Mouse (Mus musculus): ENCODE data around the gene Igfbp4. TPM values are rescaled to one million over a fixed set of nuclear protein-coding genes. Genes with fewer than 3 reads are reported as not detected.

The Igfbp4 gene
- polyA plus RNA-seq, 1 experiment from 2014 or later: 136 TPM

GRCm38 (mm10) chr11:99068455-99068854, 27.4 kb downstream of the Igfbp4 start:
- Histone ChIP-seq H3K27me3 (replicated peaks) (no peaks in the 10 kb centered on the region; the same call in 1 of the 2 replicates), H3K4me1 (peaks cover 4% of the 10 kb centered on the region; the same call in 1 of the 2 replicates), H3K9me3 (no peaks in the 10 kb centered on the region), H3K9ac (no peak overlapping the region), H3K4me2 (no peak overlapping the region), H3K4me3 (no peak overlapping the region), H3K36me3 (replicated peaks) (no peaks in the 10 kb centered on the region), H3K27ac (no peak overlapping the region)
- 81% methylated on average over 5 of the region's 5 CpGs for WGBS
- ATAC-seq (replicated peaks): no peak

GRCm38 (mm10) chr11:99071866-99072265, 30.8 kb downstream of the Igfbp4 start:
- 32% methylated on average over 6 of the region's 6 CpGs for WGBS
- no peak overlapping the region for H3K4me2 ChIP-seq
- no peak for ATAC-seq (replicated peaks)
- H3K9me3 ChIP-seq: no peaks in the 10 kb centered on the region
- no peak overlapping the region for H3K27ac ChIP-seq
- peaks cover 4% of the 10 kb centered on the region; the same call in 1 of the 2 replicates for H3K4me1 ChIP-seq
- H3K36me3 ChIP-seq (replicated peaks): no peaks in the 10 kb centered on the region
- H3K9ac ChIP-seq: no peak overlapping the region
- H3K27me3 ChIP-seq (replicated peaks): no peaks in the 10 kb centered on the region
- H3K4me3 ChIP-seq: no peak overlapping the region

- WGBS: 69% methylated on average over 5 of the region's 5 CpGs
- H3K4me2 ChIP-seq: no peak overlapping the region
- no peaks in the 10 kb centered on the region for H3K36me3 ChIP-seq (replicated peaks)
- peaks cover 4% of the 10 kb centered on the region; the same call in 1 of the 2 replicates for H3K4me1 ChIP-seq
- H3K9ac ChIP-seq: no peak overlapping the region
- no peaks in the 10 kb centered on the region for H3K27me3 ChIP-seq (replicated peaks)
- no peaks in the 10 kb centered on the region for H3K9me3 ChIP-seq
- no peak overlapping the region for H3K27ac ChIP-seq
- no peak overlapping the region for H3K4me3 ChIP-seq
- no peak for ATAC-seq (replicated peaks)
Measured at GRCm38 (mm10) chr11:99073781-99074180, 32.7 kb downstream of the Igfbp4 start.

GRCm38 (mm10) chr11:99076744-99077319, 35.8 kb downstream of the Igfbp4 start:
- H3K9ac ChIP-seq: no peak overlapping the region
- WGBS: 69% methylated on average over 5 of the region's 5 CpGs
- no peak overlapping the region for H3K4me3 ChIP-seq
- H3K4me1 ChIP-seq: peaks cover under 1% of the 10 kb centered on the region; the same call in 1 of the 2 replicates
- no peaks in the 10 kb centered on the region for H3K9me3 ChIP-seq
- H3K36me3 ChIP-seq (replicated peaks): no peaks in the 10 kb centered on the region
- no peak for ATAC-seq (replicated peaks)
- no peak overlapping the region for H3K4me2 ChIP-seq
- no peak overlapping the region for H3K27ac ChIP-seq
- no peaks in the 10 kb centered on the region for H3K27me3 ChIP-seq (replicated peaks)

DNA sequence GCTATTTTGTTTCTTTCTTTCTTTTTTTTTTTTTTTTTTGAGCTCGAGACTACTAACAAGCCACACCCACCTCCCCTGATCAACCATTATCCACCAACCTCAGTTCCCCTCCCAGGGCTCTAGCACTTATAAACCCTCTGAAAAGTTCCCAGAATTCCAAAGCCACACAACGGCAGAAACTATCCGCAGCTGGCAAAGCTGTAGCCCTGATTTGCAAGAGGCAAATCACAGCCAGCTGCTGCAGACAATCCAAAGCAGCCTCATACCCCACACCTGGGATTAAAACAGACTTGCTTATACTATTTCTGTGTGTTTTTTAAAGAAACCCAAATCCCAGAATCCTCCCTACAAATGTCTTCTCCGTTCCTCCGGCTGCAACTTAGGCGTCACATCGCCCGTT, 36.8 kb downstream of the Igfbp4 start:
- Histone ChIP-seq H3K9ac (no peak overlapping the region), H3K4me2 (no peak overlapping the region), H3K27ac (no peak overlapping the region), H3K27me3 (replicated peaks) (no peaks in the 10 kb centered on the region), H3K4me1 (no peaks in the 10 kb centered on the region), H3K36me3 (replicated peaks) (no peaks in the 10 kb centered on the region), H3K4me3 (no peak overlapping the region), H3K9me3 (no peaks in the 10 kb centered on the region)
- WGBS: 83% methylated on average over 8 of the region's 8 CpGs
- ATAC-seq (replicated peaks): no peak

GRCm38 (mm10) chr11:99080902-99081543, 40.0 kb downstream of the Igfbp4 start:
- H3K4me1 ChIP-seq: no peaks in the 10 kb centered on the region
- no peak for ATAC-seq (replicated peaks)
- no peak overlapping the region for H3K4me2 ChIP-seq
- H3K4me3 ChIP-seq: no peak overlapping the region
- no peaks in the 10 kb centered on the region for H3K27me3 ChIP-seq (replicated peaks)
- H3K9me3 ChIP-seq: no peaks in the 10 kb centered on the region
- H3K9ac ChIP-seq: no peak overlapping the region
- 86% methylated on average over 9 of the region's 9 CpGs for WGBS
- no peaks in the 10 kb centered on the region for H3K36me3 ChIP-seq (replicated peaks)
- no peak overlapping the region for H3K27ac ChIP-seq

DNA sequence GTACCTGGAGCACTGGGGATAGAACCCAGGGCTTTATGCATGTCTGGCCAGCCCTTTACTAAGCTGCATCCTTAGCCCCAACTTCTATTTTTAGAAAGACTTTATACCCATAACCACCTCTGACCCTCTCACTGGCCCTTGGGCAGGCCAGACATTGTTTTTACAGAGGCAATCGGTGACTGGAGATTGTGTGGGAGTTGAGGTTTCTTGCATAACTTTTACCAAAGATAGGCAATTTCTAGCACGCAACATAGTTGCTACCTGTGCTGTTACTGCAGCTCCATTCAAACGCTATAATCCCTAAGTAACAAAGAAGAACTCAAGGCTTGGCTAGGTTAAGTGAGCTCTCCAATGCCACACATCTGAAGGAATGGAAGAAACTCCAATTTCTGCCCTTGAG, 40.5 kb downstream of the Igfbp4 start:
- WGBS: 79% methylated on average over 3 of the region's 3 CpGs
- Histone ChIP-seq H3K9ac (no peak overlapping the region), H3K4me3 (no peak overlapping the region), H3K4me1 (no peaks in the 10 kb centered on the region), H3K4me2 (no peak overlapping the region), H3K36me3 (replicated peaks) (no peaks in the 10 kb centered on the region), H3K27ac (no peak overlapping the region), H3K27me3 (replicated peaks) (no peaks in the 10 kb centered on the region), H3K9me3 (no peaks in the 10 kb centered on the region)
- no peak for ATAC-seq (replicated peaks)

DNA sequence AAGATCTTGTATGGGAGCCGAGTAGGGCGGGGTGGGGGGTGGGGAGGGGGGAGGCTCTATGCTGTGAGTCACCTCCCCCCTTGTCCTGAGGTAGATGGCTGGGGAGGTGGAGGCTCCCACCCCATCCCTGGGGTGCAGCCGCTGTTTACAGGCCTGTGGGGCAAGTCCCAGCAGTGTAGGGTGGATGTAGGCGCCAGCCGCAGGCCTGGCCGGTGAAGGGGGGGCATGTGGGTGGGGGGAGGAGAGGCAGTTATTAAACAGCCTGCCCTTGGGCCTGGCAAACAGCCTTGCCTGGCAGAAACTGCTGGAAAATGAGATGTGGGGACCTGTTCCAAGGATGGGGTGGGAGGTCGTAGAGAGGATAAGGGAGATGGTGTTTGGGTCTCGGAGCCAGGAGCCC, 41.1 kb downstream of the Igfbp4 start:
- 73% methylated on average over 8 of the region's 8 CpGs for WGBS
- Histone ChIP-seq H3K36me3 (replicated peaks) (no peaks in the 10 kb centered on the region), H3K4me1 (no peaks in the 10 kb centered on the region), H3K9ac (no peak overlapping the region), H3K4me3 (no peak overlapping the region), H3K27ac (no peak overlapping the region), H3K9me3 (no peaks in the 10 kb centered on the region), H3K4me2 (no peak overlapping the region), H3K27me3 (replicated peaks) (no peaks in the 10 kb centered on the region)
- no peak for ATAC-seq (replicated peaks)

- 92% methylated on average over 8 of the region's 8 CpGs for WGBS
- no peaks in the 10 kb centered on the region for H3K27me3 ChIP-seq (replicated peaks)
- H3K4me3 ChIP-seq: no peak overlapping the region
- H3K36me3 ChIP-seq (replicated peaks): no peaks in the 10 kb centered on the region
- H3K4me2 ChIP-seq: no peak overlapping the region
- H3K4me1 ChIP-seq: no peaks in the 10 kb centered on the region
- no peak for ATAC-seq (replicated peaks)
- no peak overlapping the region for H3K27ac ChIP-seq
- no peaks in the 10 kb centered on the region for H3K9me3 ChIP-seq
- no peak overlapping the region for H3K9ac ChIP-seq
Measured at GRCm38 (mm10) chr11:99083516-99083915, 42.5 kb downstream of the Igfbp4 start.

GRCm38 (mm10) chr11:99084366-99084765, 43.3 kb downstream of the Igfbp4 start:
- Histone ChIP-seq H3K36me3 (replicated peaks) (no peaks in the 10 kb centered on the region), H3K27me3 (replicated peaks) (no peaks in the 10 kb centered on the region), H3K9me3 (no peaks in the 10 kb centered on the region), H3K27ac (no peak overlapping the region), H3K4me1 (no peaks in the 10 kb centered on the region), H3K4me2 (no peak overlapping the region), H3K4me3 (no peak overlapping the region), H3K9ac (no peak overlapping the region)
- 89% methylated on average over 9 of the region's 9 CpGs for WGBS
- ATAC-seq (replicated peaks): no peak

GRCm38 (mm10) chr11:99088486-99088885, 47.4 kb downstream of the Igfbp4 start:
- no peak overlapping the region for H3K4me3 ChIP-seq
- 66% methylated on average over 2 of the region's 2 CpGs for WGBS
- no peaks in the 10 kb centered on the region for H3K9me3 ChIP-seq
- no peaks in the 10 kb centered on the region for H3K27me3 ChIP-seq (replicated peaks)
- H3K27ac ChIP-seq: no peak overlapping the region
- H3K36me3 ChIP-seq (replicated peaks): no peaks in the 10 kb centered on the region
- H3K4me2 ChIP-seq: no peak overlapping the region
- no peak overlapping the region for H3K9ac ChIP-seq
- H3K4me1 ChIP-seq: no peaks in the 10 kb centered on the region
- no peak for ATAC-seq (replicated peaks)

GRCm38 (mm10) chr11:99089077-99089601, 48.1 kb downstream of the Igfbp4 start, which contains the start of gene Tns4:
Gene Tns4, minus strand, starts transcription at chr11:99089306.
- Histone ChIP-seq H3K4me1 (no peaks in the 10 kb centered on the region), H3K9ac (no peak within 1 kb of the TSS), H3K9me3 (no peaks in the 10 kb centered on the region), H3K27me3 (replicated peaks) (no peaks in the 10 kb centered on the region), H3K4me3 (no peak within 1 kb of the TSS), H3K36me3 (replicated peaks) (no peaks in the 10 kb centered on the region), H3K27ac (no peak within 1 kb of the TSS), H3K4me2 (no peak within 1 kb of the TSS)
- 67% methylated on average over 14 of the region's 14 CpGs for WGBS
- ATAC-seq (replicated peaks): no peak

GRCm38 (mm10) chr11:99090391-99090790, 49.3 kb downstream of the Igfbp4 start:
- H3K4me3 ChIP-seq: no peak overlapping the region
- no peaks in the 10 kb centered on the region for H3K27me3 ChIP-seq (replicated peaks)
- H3K36me3 ChIP-seq (replicated peaks): no peaks in the 10 kb centered on the region
- ATAC-seq (replicated peaks): no peak
- H3K4me2 ChIP-seq: no peak overlapping the region
- no peak overlapping the region for H3K9ac ChIP-seq
- H3K9me3 ChIP-seq: no peaks in the 10 kb centered on the region
- H3K4me1 ChIP-seq: no peaks in the 10 kb centered on the region
- WGBS: 93% methylated on average over 8 of the region's 8 CpGs
- H3K27ac ChIP-seq: no peak overlapping the region
